Mouse (Mus musculus) midbrain, postnatal 0 days (tissue): ENCODE measurements around the gene Dok4. TPM values are rescaled to one million over a fixed set of nuclear protein-coding genes. Genes with fewer than 3 reads are reported as not detected.
A peak's percentile ranks its signal among the peaks of the same experiment; 100 is the strongest.

Experiments
- ATAC-seq: fragments of 200-750 bp; cut with Nextera tagmentation; 2 replicates; pipeline ENCODE4 v1.8.0; 2017; ENCODE audit warnings: moderate number of reproducible peaks, mild to moderate bottlenecking, moderate TSS enrichment, moderate library complexity; ENCODE audit not compliant: low FRiP score
- DNase-seq: peaks from one replicate; pipeline ENCODE4 v3.0.0-alpha.2; 2015; ENCODE audit warnings: low spot score
- H3K27ac ChIP-seq: fragments of 300-500 bp; sonication (generic); 2 replicates; pipeline ENCODE4 v1.5.1; 2014; ENCODE audit warnings: low read depth, mild to moderate bottlenecking, low read length, mixed read lengths
- H3K27me3 ChIP-seq: fragments of 300-500 bp; sonication (generic); 2 replicates; pipeline ENCODE4 v1.6.1; 2014; ENCODE audit warnings: low read length, control low read depth, mixed read lengths; ENCODE audit not compliant: insufficient read depth
- H3K36me3 ChIP-seq: fragments of 300-500 bp; sonication (generic); 2 replicates; pipeline ENCODE4 v1.6.1; 2014; ENCODE audit warnings: low read length, control low read depth, mixed read lengths; ENCODE audit not compliant: insufficient read depth
- H3K4me1 ChIP-seq: fragments of 300-500 bp; sonication (generic); 2 replicates; pipeline ENCODE4 v1.6.1; 2014; ENCODE audit warnings: mild to moderate bottlenecking, control low read depth, antibody characterized with exemption, low read length, mixed read lengths; ENCODE audit not compliant: insufficient read depth
- H3K4me2 ChIP-seq: fragments of 300-500 bp; sonication (generic); 2 replicates; pipeline ENCODE4 v1.6.1; 2014; ENCODE audit warnings: low read depth, mild to moderate bottlenecking, low read length, mixed read lengths; ENCODE audit not compliant: poor library complexity, severe bottlenecking
- H3K4me3 ChIP-seq: fragments of 300-500 bp; sonication (generic); 2 replicates; pipeline ENCODE4 v1.5.1; 2014; ENCODE audit warnings: low read depth, mild to moderate bottlenecking, low read length, moderate library complexity
- H3K9ac ChIP-seq: fragments of 300-500 bp; sonication (generic); replicated peaks from 2 replicates; pipeline ENCODE4 v1.6.1; 2014; ENCODE audit warnings: mild to moderate bottlenecking, low read length, moderate library complexity, mixed read lengths; ENCODE audit not compliant: poor library complexity, severe bottlenecking
- H3K9me3 ChIP-seq: fragments of 300-500 bp; sonication (generic); 2 replicates; pipeline ENCODE4 v1.6.1; 2016; ENCODE audit warnings: low read length, control low read depth
- CTCF ChIP-seq: IDR thresholded peaks from 2 replicates; pipeline ENCODE4 v1.5.1; 2016; ENCODE audit warnings: antibody characterized with exemption, mild to moderate bottlenecking
- WGBS: fragments of 180-500 bp; shearing (Covaris S2); extraction: QIAGEN DNeasy Blood & Tissue Kit; methylation state at CpG from one replicate; pipeline ENCODE4 v1.1.7; 2014; 5-methylcytosine and 5-hydroxymethylcytosine counted together
- polyA plus RNA-seq: library from polyadenylated mRNA; unstranded; fragments of >200 nt; fragmentation: Nextera tagmentation; extraction: Ambion mirVana; gene quantifications from 2 replicates; pipeline ENCODE4 v1.2.1, GENCODE M21; 2015
- total RNA-seq: library from RNA; depleted of rRNA; stranded (reverse); fragments of >200 nt; gene quantifications from 2 replicates; pipeline ENCODE4 v1.2.3, GENCODE M21; 2014

Gene Dok4
- total and polyA plus RNA-seq, 2 experiments from 2014 or later = 95.0 to 155 TPM

- Histone ChIP-seq H3K9ac (peak overlapping the region; percentile 48), H3K4me3 (peak overlapping the region; percentile 53), H3K9me3 (no peaks in the 10 kb centered on the region), H3K27ac (no peak overlapping the region), H3K4me2 (peak overlapping the region; percentile 80), H3K36me3 (no peaks in the 10 kb centered on the region), H3K27me3 (peaks cover 38% of the 10 kb centered on the region), H3K4me1 (peaks cover 8% of the 10 kb centered on the region)
- DNase-seq (peak; percentile 92), ATAC-seq (peak; percentile 93)
- 1% methylated on average over 23 of the region's 27 CpGs for WGBS
- TF ChIP-seq CTCF = peak; percentile 70
Measured at GRCm38 (mm10) chr8:94917352-94917751, 41.2 kb upstream of the Dok4 start.

- Histone ChIP-seq H3K9ac (peak overlapping the region; percentile 48; the same call in 1 of the 2 replicates), H3K4me2 (peak overlapping the region; percentile 80), H3K36me3 (no peaks in the 10 kb centered on the region), H3K27me3 (peaks cover 40% of the 10 kb centered on the region), H3K4me1 (peaks cover 8% of the 10 kb centered on the region), H3K9me3 (no peaks in the 10 kb centered on the region), H3K27ac (no peak overlapping the region), H3K4me3 (peak overlapping the region; percentile 53)
- TF ChIP-seq CTCF = no peak
- ATAC-seq (no peak), DNase-seq (no peak)
- WGBS = 8% methylated on average over 10 of the region's 10 CpGs
Measured at GRCm38 (mm10) chr8:94916960-94917324, 40.8 kb upstream of the Dok4 start.

- no peaks in the 10 kb centered on the region for H3K9me3 ChIP-seq
- peaks cover 40% of the 10 kb centered on the region for H3K27me3 ChIP-seq
- WGBS = 47% methylated on average over 9 of the region's 9 CpGs
- H3K36me3 ChIP-seq = no peaks in the 10 kb centered on the region
- TF ChIP-seq CTCF = no peak
- H3K9ac ChIP-seq = no peak overlapping the region
- no peak overlapping the region for H3K27ac ChIP-seq
- DNase-seq (no peak), ATAC-seq (no peak)
- H3K4me2 ChIP-seq = peak overlapping the region; percentile 80; the same call in 1 of the 2 replicates
- H3K4me3 ChIP-seq = peak overlapping the region; percentile 53; the same call in 1 of the 2 replicates
- peaks cover 8% of the 10 kb centered on the region for H3K4me1 ChIP-seq
Measured at GRCm38 (mm10) chr8:94916311-94916959, 40.3 kb upstream of the Dok4 start.

GRCm38 (mm10) chr8:94914701-94915101, 38.6 kb upstream of the Dok4 start:
- Histone ChIP-seq H3K9ac (no peak overlapping the region), H3K4me3 (no peak overlapping the region), H3K27ac (no peak overlapping the region), H3K4me2 (no peak overlapping the region), H3K27me3 (peaks cover 40% of the 10 kb centered on the region), H3K36me3 (no peaks in the 10 kb centered on the region), H3K4me1 (peaks cover 8% of the 10 kb centered on the region), H3K9me3 (no peaks in the 10 kb centered on the region)
- ATAC-seq (no peak), DNase-seq (peak; percentile 77)
- 45% methylated on average over 3 of the region's 3 CpGs for WGBS
- TF ChIP-seq CTCF = no peak

GRCm38 (mm10) chr8:94914256-94914655, 38.1 kb upstream of the Dok4 start:
- peaks cover 40% of the 10 kb centered on the region for H3K27me3 ChIP-seq
- peaks cover 8% of the 10 kb centered on the region for H3K4me1 ChIP-seq
- H3K9me3 ChIP-seq = no peaks in the 10 kb centered on the region
- H3K4me2 ChIP-seq = no peak overlapping the region
- 91% methylated on average over 6 of the region's 6 CpGs for WGBS
- DNase-seq (no peak), ATAC-seq (no peak)
- TF ChIP-seq CTCF = no peak
- H3K36me3 ChIP-seq = no peaks in the 10 kb centered on the region
- no peak overlapping the region for H3K9ac ChIP-seq
- H3K27ac ChIP-seq = no peak overlapping the region
- no peak overlapping the region for H3K4me3 ChIP-seq

GRCm38 (mm10) chr8:94913061-94913660, 37.0 kb upstream of the Dok4 start:
- Histone ChIP-seq H3K27me3 (peaks cover 37% of the 10 kb centered on the region), H3K4me1 (peaks cover 8% of the 10 kb centered on the region), H3K9me3 (no peaks in the 10 kb centered on the region), H3K36me3 (no peaks in the 10 kb centered on the region), H3K4me2 (peak overlapping the region; percentile 81), H3K4me3 (peak overlapping the region; percentile 47), H3K27ac (no peak overlapping the region), H3K9ac (peak overlapping the region; percentile 48)
- TF ChIP-seq CTCF = peak; percentile 69
- ATAC-seq (peak; percentile 67), DNase-seq (peak; percentile 45)
- WGBS = 7% methylated on average over 74 of the region's 77 CpGs
